Mouse (Mus musculus) hindbrain, embryonic 11.5 days (tissue): ENCODE measurements around the gene Unc45b. TPM values are rescaled to one million over a fixed set of nuclear protein-coding genes. Genes with fewer than 3 reads are reported as not detected.

ENCODE experiments used
- ATAC-seq: fragments of 200-750 bp; cut with Nextera tagmentation; 2 replicates; pipeline ENCODE4 v1.8.0; 2017; ENCODE audit warnings: mild to moderate bottlenecking, moderate TSS enrichment, moderate library complexity; ENCODE audit not compliant: low FRiP score
- DNase-seq: peaks from one replicate; pipeline ENCODE4 v3.0.0-alpha.2; 2015; ENCODE audit warnings: low spot score
- H3K27ac ChIP-seq: fragments of 300-500 bp; sonication (generic); 2 replicates; pipeline ENCODE4 v1.5.1; 2014; ENCODE audit warnings: mild to moderate bottlenecking, low read depth, low read length
- H3K27me3 ChIP-seq: fragments of 300-500 bp; sonication (generic); 2 replicates; pipeline ENCODE4 v1.6.1; 2014; ENCODE audit warnings: mild to moderate bottlenecking, low read length, moderate library complexity, mixed read lengths; ENCODE audit not compliant: control insufficient read depth, insufficient read depth
- H3K36me3 ChIP-seq: fragments of 300-500 bp; sonication (generic); 2 replicates; pipeline ENCODE4 v1.6.1; 2014; ENCODE audit warnings: mild to moderate bottlenecking, low read length, moderate library complexity, mixed read lengths; ENCODE audit not compliant: control insufficient read depth, insufficient read depth
- H3K4me1 ChIP-seq: fragments of 300-500 bp; sonication (generic); replicated peaks from 2 replicates; pipeline ENCODE4 v1.6.1; 2014; ENCODE audit warnings: low read length, mixed read lengths; ENCODE audit not compliant: control insufficient read depth, insufficient read depth
- H3K4me2 ChIP-seq: fragments of 300-500 bp; sonication (generic); replicated peaks from 2 replicates; pipeline ENCODE4 v1.6.1; 2014; ENCODE audit warnings: mild to moderate bottlenecking, low read depth, low read length
- H3K4me3 ChIP-seq: fragments of 300-500 bp; sonication (generic); 2 replicates; pipeline ENCODE4 v1.5.1; 2014; ENCODE audit warnings: low read depth, low read length
- H3K9ac ChIP-seq: fragments of 300-500 bp; sonication (generic); 2 replicates; pipeline ENCODE4 v1.6.1; 2014; ENCODE audit warnings: low read depth, low read length
- H3K9me3 ChIP-seq: fragments of 300-500 bp; sonication (generic); 2 replicates; pipeline ENCODE4 v1.6.1; 2016; ENCODE audit warnings: low read length; ENCODE audit not compliant: control insufficient read depth
- WGBS: fragments of 180-500 bp; shearing (Covaris S2); extraction: QIAGEN DNeasy Blood & Tissue Kit; methylation state at CpG from one replicate; pipeline ENCODE4 v1.1.7; 2014; 5-methylcytosine and 5-hydroxymethylcytosine counted together
- polyA plus RNA-seq: library from polyadenylated mRNA; unstranded; fragments of >200 nt; fragmentation: Nextera tagmentation; extraction: Ambion mirVana; gene quantifications from 2 replicates; pipeline ENCODE4 v1.2.1, GENCODE M21; 2014

Unc45b gene
- polyA plus RNA-seq, 1 experiment from 2014 or later = 0.45 TPM

GRCm38 (mm10) chr11:82888491-82888946, 21.8 kb upstream of the Unc45b start:
- H3K4me1 ChIP-seq = peaks cover 5% of the 10 kb centered on the region; the same call in 1 of the 2 replicates

GRCm38 (mm10) chr11:82889524-82890341, 20.6 kb upstream of the Unc45b start:
- no peaks in the 10 kb centered on the region for H3K27me3 ChIP-seq
- no peaks in the 10 kb centered on the region for H3K9me3 ChIP-seq
- H3K4me2 ChIP-seq = peak overlapping the region; percentile 89
- DNase-seq = peak; percentile 33
- peak overlapping the region; percentile 76 for H3K9ac ChIP-seq
- 7% methylated on average over 31 of the region's 31 CpGs for WGBS
- no peaks in the 10 kb centered on the region for H3K36me3 ChIP-seq
- H3K27ac ChIP-seq = no peak overlapping the region
- H3K4me1 ChIP-seq = peaks cover 5% of the 10 kb centered on the region; the same call in 1 of the 2 replicates
- peak; percentile 47 for ATAC-seq
- H3K4me3 ChIP-seq = peak overlapping the region; percentile 70

More at GRCm38 (mm10) chr11:82888491-82888946, 21.8 kb upstream of the Unc45b start:
- Histone ChIP-seq H3K4me2 (no peak overlapping the region), H3K9me3 (no peaks in the 10 kb centered on the region), H3K36me3 (no peaks in the 10 kb centered on the region), H3K9ac (no peak overlapping the region), H3K4me3 (no peak overlapping the region), H3K27ac (no peak overlapping the region), H3K27me3 (no peaks in the 10 kb centered on the region)
- ATAC-seq = no peak
- DNase-seq = no peak
- WGBS = 53% methylated on average over 10 of the region's 10 CpGs

GRCm38 (mm10) chr11:82890342-82890762, 20.0 kb upstream of the Unc45b start, which contains the start of gene Rad51d:
TSS of gene Rad51d (minus strand) at chr11:82890614.
- no peak within 1 kb of the TSS for H3K27ac ChIP-seq
- ATAC-seq (peak; percentile 83), DNase-seq (peak; percentile 97)
- H3K9me3 ChIP-seq = no peaks in the 10 kb centered on the region
- peak within 1 kb of the TSS; percentile 76 for H3K9ac ChIP-seq
- H3K4me2 ChIP-seq = peak within 1 kb of the TSS; percentile 89
- peaks cover 5% of the 10 kb centered on the region; the same call in 1 of the 2 replicates for H3K4me1 ChIP-seq
- peak within 1 kb of the TSS; percentile 70 for H3K4me3 ChIP-seq
- WGBS = under 1% methylated on average over 25 of the region's 26 CpGs
- no peaks in the 10 kb centered on the region for H3K27me3 ChIP-seq
- no peaks in the 10 kb centered on the region for H3K36me3 ChIP-seq

DNA sequence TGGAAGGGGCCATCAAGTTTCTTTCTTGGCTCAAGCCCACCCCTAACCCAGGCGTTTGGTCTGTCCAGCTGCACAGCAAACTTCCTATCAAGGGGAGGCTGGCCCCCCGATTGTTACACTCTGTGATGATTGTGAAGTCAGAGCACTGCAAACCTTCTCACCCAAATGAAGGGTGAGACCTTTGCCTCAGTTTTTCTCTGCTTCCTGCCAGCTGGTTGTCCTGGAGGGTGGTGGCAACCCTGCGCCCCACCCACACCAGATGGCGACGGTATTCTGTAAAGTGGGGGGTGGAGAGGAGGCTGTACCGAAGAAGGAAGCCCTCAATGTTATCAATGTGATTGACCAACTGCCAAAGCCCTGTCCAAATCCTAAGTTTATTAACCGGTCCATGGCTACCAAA, 18.4 kb upstream of the Unc45b start, which contains the start of gene Fndc8:
TSS of gene Fndc8 (plus strand) at position 189 of the 400 bp plus-strand sequence.
- H3K36me3 ChIP-seq = no peaks in the 10 kb centered on the region
- no peak within 1 kb of the TSS for H3K27ac ChIP-seq
- DNase-seq = no peak
- peaks cover 5% of the 10 kb centered on the region; the same call in 1 of the 2 replicates for H3K4me1 ChIP-seq
- no peak for ATAC-seq
- WGBS = 56% methylated on average over 7 of the region's 7 CpGs
- H3K4me3 ChIP-seq = no peak within 1 kb of the TSS
- H3K4me2 ChIP-seq = no peak within 1 kb of the TSS
- no peaks in the 10 kb centered on the region for H3K27me3 ChIP-seq
- H3K9me3 ChIP-seq = no peaks in the 10 kb centered on the region
- no peak within 1 kb of the TSS for H3K9ac ChIP-seq

GRCm38 (mm10) chr11:82897478-82897877, 12.9 kb upstream of the Unc45b start:
- no peaks in the 10 kb centered on the region for H3K27me3 ChIP-seq
- no peaks in the 10 kb centered on the region for H3K9me3 ChIP-seq
- H3K27ac ChIP-seq = no peak overlapping the region
- DNase-seq (no peak), ATAC-seq (no peak)
- 90% methylated on average over 10 of the region's 10 CpGs for WGBS
- no peaks in the 10 kb centered on the region for H3K4me1 ChIP-seq
- no peak overlapping the region for H3K4me3 ChIP-seq
- H3K36me3 ChIP-seq = 0 out of 2 replicates have a peak, but pooled peaks cover 3% of the 10 kb centered on the region
- no peak overlapping the region for H3K4me2 ChIP-seq
- no peak overlapping the region for H3K9ac ChIP-seq

GRCm38 (mm10) chr11:82899720-82900119, 10.6 kb upstream of the Unc45b start:
- Histone ChIP-seq H3K9me3 (no peaks in the 10 kb centered on the region), H3K36me3 (peaks cover 3% of the 10 kb centered on the region; the same call in 1 of the 2 replicates), H3K4me1 (no peaks in the 10 kb centered on the region), H3K27me3 (no peaks in the 10 kb centered on the region), H3K27ac (no peak overlapping the region), H3K4me2 (no peak overlapping the region), H3K9ac (no peak overlapping the region), H3K4me3 (no peak overlapping the region)
- WGBS = 98% methylated on average over 5 of the region's 5 CpGs
- DNase-seq = no peak
- ATAC-seq = no peak

DNA sequence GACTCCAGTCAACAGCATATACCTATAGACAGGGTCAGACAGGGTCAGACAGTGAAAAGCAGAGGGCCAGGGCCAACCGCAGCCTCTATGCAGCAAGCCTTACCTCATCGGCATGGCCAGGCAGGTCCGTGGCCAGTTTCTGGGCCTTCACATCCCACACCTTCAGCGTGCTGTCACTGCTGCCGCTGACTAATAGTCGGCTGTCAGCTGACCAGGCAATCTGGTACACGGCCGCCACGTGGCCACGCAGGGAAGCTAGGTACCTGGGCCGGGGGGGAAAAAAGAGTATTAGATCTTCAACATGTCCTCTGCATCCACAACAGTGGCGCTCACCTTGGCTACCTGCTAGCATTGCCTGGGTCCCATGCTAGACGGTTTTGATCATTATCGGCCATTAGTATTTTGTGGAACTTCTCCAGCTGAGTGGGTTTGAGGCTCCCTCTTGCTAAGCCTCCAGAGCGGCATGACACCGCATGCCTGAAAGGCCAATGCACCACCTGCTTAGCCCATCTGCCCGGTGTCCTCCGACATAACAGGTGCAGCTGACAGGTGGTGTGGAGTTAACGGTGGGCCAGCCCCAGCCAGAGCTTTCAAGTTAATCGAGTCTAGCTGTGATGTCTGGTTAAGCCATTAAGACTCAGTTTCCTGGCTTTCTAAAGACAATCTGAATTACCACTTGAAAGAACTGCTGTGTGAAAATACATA, 8.6 kb upstream of the Unc45b start:
- Histone ChIP-seq H3K4me3 (no peak overlapping the region), H3K9me3 (no peaks in the 10 kb centered on the region), H3K27me3 (no peaks in the 10 kb centered on the region), H3K9ac (no peak overlapping the region), H3K4me2 (no peak overlapping the region), H3K4me1 (no peaks in the 10 kb centered on the region), H3K27ac (no peak overlapping the region), H3K36me3 (peaks cover 3% of the 10 kb centered on the region; the same call in 1 of the 2 replicates)
- ATAC-seq (no peak), DNase-seq (no peak)
- 90% methylated on average over 20 of the region's 20 CpGs for WGBS

DNA sequence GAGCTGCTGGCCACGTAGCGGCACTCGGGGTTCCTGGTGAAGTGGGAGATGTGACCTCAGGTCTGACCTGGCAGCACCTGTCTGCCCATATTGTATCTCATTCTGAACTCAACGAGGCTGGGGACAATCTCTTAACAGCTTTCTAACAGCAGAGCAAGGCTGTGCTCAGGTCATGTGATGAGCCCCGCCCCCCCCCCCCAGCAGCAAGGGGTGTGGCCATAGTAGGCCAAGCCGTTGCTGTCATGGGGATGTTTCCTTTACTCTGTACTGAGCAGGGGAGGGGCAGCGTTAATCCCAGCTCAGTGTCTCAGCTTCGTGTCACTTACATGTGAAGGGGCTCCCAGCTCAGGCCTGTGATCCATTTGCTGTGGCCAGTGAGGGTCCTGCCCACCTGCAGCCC, 5.4 kb upstream of the Unc45b start:
- WGBS = 68% methylated on average over 8 of the region's 8 CpGs
- Histone ChIP-seq H3K4me1 (peaks cover 3% of the 10 kb centered on the region; the same call in 1 of the 2 replicates), H3K27ac (no peak overlapping the region), H3K4me3 (no peak overlapping the region), H3K4me2 (no peak overlapping the region), H3K9me3 (no peaks in the 10 kb centered on the region), H3K9ac (no peak overlapping the region), H3K27me3 (no peaks in the 10 kb centered on the region), H3K36me3 (peaks cover 3% of the 10 kb centered on the region; the same call in 1 of the 2 replicates)
- DNase-seq (no peak), ATAC-seq (no peak)
